Mouse (Mus musculus): ENCODE results near the gene S100a7a.

S100a7a gene

DNA sequence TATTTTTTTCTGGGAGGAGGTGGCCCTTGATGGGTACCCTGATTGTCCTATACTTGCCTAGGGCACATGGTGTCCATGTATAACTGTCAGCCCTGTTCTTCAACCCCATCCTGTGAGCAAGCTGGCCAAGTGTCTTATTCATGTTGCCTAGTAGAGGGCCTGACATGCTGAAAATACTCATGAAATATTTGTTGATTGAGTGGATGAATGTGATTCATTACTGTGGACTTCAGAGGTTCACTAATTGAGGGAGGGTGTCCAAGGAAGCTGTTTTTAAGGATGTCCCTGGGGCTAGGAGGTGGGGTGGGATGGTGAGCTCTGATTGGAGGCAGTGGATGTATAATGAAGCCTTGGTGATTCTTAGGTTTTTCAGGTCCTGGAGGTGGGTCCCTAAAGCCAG is at the start of gene S100a7a:
Gene S100a7a (plus strand): TSS at position 301 of the 400 bp plus-strand sequence.
- DNase-seq (ENCODE audit: low spot score in 2 of 2), result no peak

DNA sequence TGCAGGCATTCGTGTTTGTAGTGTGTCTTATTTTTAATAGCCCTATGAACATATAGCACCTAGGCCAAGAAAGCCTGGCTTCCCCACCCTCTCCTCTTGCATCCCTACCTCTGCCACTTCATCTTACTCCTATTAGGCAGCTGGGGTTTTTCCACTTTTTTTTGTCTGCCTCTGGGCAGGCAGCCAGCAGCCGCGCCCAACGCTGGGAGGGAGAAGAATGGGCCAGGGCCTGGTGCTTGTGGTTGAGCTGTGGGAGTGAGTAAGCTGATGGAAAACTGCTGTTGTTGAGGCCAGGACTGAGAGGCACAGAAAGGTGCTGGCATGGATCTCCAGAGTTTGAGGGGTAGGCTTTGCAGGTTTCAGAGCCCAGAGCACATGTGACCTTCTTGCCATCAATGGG is 49.4 kb upstream of the S100a7a start:
- DNase-seq (ENCODE audit: low spot score in 2 of 2), result no peak

DNA sequence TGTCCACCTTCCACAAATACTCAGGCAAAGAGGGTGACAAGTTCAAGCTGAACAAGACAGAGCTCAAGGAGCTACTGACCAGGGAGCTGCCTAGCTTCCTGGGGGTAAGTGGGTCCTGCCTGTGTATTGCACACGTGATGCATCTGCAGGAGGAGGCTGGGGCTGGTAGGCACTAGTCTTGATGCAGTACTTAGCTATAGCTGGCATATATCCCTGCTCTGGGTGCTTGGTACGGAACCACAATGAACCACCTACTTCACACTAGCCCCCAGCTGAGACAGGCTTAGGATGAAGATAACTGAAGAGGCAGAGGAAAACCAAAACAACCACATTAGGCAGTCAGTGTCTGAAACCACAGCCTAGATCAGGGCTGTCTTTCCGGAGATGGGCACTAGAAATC is 48.8 kb upstream of the S100a7a start:
- no peak for DNase-seq (ENCODE audit: low spot score in 2 of 2)

DNA sequence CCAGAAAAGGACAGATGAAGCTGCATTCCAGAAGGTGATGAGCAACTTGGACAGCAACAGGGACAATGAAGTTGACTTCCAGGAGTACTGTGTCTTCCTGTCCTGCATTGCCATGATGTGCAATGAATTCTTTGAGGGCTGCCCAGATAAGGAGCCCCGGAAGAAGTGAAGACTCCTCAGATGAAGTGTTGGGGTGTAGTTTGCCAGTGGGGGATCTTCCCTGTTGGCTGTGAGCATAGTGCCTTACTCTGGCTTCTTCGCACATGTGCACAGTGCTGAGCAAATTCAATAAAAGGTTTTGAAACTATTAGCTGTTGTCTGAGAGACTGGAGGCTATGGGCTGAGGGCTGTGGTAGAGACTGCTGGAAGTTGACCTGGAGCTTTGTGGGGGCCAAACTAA is 48.1 kb upstream of the S100a7a start:
- no peak for DNase-seq (ENCODE audit: low spot score in 2 of 2)

DNA sequence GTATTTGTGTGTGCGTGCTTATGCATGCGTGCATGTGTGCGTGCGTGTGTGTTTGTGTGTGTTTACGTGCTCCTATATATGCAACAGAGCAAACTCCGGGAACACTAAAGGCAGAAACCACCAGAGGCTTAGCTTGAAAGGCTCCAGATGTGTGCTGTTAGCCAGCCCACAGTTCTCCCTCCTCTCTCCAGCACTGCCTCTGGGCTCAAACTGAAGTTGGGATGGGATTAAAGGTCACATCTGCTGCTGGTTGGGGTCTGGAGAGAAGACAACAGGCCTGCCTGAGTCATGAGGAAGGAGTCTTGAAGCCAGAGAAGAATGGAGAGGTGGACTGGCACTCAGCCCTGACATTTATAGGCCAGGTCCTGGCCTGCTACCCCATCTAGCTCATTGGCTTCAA is 47.6 kb upstream of the S100a7a start:
- DNase-seq (ENCODE audit: low spot score in 2 of 2), result no peak

DNA sequence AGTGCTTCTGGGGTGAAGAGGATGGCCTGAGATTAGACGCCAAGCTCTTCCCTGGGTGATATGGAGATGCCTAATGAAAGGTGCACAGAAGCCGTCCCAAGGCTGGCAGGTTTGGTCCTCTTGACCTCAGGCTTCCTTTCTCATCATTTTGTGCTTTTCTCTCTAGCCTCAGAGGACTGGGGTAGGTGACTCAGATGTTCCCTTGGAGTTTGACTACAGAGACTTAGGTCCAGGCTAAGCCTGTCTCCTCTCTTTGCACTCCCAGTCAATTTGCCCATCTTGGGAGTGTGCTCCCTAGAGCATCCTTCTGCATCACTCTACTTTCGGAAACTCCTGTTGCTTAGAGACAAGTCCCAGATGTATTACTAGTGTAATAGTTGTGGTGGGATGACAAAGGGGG is 46.5 kb upstream of the S100a7a start:
- DNase-seq (ENCODE audit: low spot score in 2 of 2), result no peak

DNA sequence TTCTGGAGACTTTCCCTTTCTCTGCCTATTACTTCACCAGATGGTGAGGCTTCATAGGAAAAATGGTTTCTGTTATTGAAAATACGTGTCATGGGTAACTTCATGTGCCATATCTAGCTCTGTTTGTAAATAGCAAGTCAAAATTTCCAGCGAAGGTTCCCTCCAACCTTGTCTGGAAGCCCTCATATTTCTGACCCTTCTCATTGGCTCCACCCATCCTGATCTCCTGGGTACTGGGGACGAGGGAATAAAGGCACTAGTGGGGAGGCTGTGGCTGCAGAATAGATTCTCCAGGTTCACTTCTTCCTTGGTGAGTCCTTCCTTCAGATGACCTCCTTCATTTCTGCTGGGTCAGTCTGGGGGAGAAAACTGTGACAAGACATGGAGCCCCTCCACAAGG is 45.6 kb upstream of the S100a7a start, which contains the start of gene S100a5:
Gene S100a5 (plus strand): TSS at position 301 of the 400 bp plus-strand sequence.
- no peak for DNase-seq (ENCODE audit: low spot score in 2 of 2)

DNA sequence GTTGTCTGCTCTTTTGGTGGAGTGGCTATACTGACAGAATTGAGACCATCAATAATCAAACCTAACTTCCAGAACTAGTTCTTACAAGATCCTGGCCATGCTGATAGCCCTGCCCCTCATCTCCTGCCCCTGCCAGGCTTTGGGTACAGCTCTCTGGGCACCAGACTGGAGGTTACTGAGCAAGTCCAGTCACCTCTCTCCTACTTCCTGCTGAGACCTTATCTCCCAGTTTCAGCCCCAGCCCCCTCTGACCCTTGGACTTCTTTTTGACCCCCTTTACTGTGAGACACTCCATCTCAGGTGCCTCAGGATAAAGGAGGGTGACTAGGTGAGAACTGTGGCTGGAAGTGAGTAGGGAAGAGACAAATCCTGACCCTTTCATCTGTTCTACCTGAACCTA is 44.7 kb upstream of the S100a7a start:
- no peak for DNase-seq (ENCODE audit: low spot score in 2 of 2)

DNA sequence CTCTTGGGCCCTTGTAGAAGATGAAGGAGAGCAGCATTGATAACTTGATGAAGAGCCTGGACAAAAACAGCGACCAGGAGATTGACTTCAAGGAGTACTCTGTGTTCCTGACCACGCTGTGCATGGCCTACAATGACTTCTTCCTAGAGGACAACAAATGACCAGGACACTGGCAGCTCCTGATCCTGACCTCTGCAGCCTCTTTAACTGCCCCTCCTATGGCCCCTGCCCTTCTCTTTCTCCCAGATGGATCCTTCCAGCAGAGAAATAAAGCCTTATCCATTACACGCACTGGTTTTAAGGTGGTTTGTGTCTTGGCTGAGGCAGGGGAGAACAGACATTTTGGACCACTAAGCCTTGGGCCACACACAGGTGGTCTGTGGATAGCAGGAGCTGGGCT is 42.3 kb upstream of the S100a7a start:
- DNase-seq (ENCODE audit: low spot score in 2 of 2), result no peak

DNA sequence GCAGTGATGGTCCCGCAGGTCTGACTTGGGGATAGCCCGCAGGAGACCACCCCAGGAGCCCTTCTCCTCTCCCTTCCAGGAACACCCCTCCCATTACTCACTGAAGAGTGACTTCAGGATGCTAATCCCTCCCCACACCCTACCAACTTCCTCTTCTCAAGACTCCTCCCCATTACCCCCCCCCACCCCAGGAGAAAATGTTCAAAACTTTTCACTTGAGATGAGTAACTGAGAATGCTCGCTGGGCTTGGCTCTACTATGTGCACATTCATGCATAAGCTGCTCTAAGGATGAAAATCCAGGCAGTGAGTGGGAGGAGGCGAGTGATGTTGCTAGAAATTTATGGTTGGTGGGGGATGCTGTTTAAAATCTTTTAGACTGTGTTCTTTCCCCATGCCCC is 41.8 kb upstream of the S100a7a start:
- no peak for DNase-seq (ENCODE audit: low spot score in 2 of 2)

DNA sequence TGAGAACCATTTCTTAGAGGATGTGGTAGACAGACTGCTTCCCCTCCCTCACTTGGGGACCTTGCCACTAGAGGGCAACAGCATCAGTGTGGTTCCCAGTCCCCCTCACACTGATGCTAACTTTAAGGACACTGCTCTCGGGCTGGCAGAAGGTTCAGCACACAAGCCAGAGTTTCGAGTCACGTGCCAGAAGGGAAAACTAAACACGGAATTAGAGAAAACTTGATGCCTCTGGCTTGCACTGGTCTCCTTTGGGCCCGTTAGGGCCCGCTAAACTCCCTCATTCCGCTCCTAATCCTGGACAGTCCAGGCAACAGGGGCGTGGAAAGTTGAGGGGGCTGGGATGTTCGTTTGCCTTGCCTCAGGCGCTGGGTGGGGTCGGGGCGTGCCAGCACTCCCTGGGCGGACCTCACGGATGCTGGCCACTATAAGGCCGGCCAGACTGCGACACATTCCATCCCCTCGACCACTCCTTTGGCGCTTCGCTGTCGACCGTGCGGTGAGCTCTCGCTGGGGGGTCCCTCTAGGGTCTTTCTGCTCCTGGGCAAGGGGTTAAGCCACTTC is 41.0 kb upstream of the S100a7a start, which contains the start of gene S100a6:
Gene S100a6 (plus strand): TSS at position 155 of the 564 bp plus-strand sequence.
- DNase-seq (ENCODE audit: low spot score in 2 of 2), result peak; percentile 76 to 83

DNA sequence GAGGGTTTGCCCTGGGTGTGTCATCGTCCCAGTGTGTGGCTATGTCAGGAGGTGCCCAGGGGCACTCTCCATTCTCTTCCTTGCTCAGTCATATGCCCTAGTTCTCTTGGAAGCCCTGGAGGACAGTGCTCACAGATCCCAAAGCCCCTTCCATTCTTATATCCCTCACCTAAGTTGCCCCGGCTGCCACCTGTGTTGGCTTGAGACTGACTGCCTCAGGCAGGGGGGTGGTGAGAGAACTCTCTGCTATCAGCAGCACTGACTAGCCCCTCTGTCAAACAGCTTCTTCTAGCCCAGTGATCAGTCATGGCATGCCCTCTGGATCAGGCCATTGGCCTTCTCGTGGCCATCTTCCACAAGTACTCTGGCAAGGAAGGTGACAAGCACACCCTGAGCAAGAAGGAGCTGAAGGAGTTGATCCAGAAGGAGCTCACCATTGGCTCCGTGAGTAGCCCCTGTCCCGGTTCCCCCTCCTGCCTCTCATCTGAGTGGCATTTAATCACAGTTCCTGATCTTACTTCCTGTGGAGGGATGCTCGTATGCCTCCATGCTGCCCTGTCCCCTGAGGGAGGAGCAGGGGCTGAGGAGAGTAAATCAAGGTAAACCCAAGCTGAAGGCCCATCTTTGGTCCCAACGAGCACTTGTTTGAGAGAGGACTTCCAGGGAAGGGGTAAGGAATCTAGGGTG is 40.2 kb upstream of the S100a7a start:
- DNase-seq (ENCODE audit: low spot score in 2 of 2), result no peak

DNA sequence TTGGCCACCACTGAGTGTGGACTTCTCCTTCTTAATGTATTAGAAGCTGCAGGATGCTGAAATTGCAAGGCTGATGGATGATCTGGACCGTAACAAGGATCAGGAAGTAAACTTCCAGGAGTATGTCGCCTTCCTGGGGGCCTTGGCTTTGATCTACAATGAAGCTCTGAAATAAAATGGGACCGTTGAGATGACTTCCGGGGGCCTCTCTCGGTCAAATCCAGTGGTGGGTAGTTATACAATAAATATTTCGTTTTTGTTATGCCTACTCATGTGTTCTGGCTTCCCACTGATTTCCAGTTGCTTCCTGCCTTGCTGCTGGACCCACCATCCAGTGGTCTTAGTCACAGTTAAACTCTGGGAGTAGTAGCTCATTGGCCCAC is 39.7 kb upstream of the S100a7a start:
- DNase-seq (ENCODE audit: low spot score in 2 of 2), result no peak

DNA sequence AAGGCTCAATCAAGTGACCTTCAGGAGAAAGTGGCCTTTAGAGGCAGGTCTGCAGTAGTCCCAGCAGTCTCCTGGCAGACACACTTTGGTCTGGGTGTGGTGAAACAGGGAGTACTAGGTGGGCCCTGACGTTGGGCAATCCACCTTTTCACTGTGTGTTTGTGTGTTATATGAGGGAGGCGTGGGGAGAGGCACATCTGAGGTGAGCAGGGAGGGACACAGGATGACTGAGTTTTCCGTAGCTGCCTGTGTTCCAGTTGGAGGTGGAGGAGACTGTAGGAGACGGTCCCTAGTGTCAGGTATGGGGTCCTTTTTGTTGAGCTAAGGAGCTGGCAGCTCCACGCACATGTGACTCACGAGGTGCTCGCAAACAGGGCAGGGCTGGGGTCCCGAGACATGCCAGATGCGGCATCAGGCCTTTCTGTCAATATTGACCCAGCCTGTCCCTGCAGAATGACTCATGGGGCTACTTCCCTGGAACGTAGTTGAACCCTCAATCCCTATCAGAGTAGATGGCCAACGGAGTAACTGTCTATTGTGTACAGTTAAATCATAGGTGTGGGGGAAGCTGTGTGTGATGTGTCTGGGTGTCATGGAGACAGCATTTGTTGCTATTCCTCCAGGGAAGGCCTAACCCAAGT is 39.1 kb upstream of the S100a7a start:
- DNase-seq (ENCODE audit: low spot score in 2 of 2), result no peak

DNA sequence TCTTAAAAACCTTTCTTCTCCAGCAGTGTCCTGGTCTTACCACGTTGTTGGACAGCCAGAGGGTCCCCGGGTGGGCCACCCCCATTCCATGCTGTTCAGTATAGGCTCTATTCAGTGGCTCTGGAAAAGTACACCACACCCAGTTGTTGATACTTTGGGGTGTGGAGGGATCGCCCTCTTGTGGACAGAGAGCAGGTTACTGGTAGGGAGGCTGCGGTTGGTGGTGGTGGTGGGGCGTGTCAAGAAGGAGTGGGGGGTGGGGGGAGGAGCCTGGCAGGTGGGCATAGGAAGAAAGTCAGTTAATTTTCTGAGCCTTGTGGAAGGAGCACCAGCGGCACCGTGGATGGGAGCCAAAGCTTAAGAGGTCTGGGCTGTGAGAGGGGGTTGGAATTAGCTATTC is 38.4 kb upstream of the S100a7a start:
- peak; percentile 76 to 82 for DNase-seq (ENCODE audit: low spot score in 2 of 2)

DNA sequence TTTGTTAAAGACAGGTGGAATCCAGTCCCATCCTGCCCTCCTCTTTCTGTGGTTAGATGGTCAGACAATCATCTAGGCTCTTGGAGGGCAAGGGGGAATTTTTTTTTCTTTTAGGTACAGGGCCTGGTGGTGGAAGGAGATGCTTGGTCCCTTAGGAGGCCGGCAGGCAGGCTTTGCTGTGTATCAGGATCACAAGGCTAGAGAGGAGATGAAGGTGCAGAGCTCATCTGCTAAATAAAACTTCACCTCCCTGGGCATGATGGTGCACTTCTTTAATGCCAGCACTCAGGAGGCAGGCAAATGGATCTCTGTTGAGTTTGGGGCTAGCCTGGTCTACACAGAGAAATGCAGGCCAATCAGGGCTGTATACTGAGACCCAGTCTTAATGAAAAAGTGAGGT is 37.9 kb upstream of the S100a7a start:
- DNase-seq (ENCODE audit: low spot score in 2 of 2), result no peak

DNA sequence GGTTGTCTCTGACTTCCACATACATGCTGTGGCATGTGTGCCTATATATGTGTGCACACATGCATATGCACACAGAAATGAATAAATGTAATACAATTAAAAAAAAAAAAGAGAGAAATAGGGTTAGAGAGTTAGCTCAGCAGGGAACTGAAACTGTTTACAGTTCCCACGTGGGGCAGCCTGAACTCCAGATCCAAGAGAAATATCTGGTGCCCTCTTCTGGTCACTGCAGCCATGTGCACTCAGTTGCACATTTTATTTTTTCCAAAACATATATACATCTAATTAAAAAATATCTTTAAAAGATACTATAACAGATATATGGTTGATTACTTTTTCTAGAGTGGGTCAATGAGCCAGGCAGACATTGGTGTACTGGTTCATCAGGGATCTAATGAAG is 36.2 kb upstream of the S100a7a start:
- no peak for DNase-seq (ENCODE audit: low spot score in 2 of 2)

DNA sequence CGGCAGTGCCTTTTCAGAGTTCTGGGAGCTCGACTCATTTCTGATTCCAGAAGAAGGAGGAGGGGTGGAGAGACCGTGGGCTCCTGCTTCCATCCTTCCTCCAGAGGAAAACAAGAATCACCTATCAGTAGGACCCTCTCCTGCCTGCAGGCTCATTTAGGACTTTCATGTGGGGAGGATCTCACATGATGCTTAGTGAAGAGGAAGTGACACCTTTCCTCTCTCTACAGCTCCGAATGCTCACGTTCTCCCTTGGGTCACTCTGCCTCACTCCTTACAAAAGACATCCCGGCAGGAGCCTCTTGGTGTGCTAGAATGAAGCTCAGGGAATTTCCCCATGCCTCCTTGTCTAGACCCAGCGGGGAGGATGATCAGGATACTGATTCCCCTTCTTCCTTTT is 32.3 kb upstream of the S100a7a start:
- DNase-seq (ENCODE audit: low spot score in 2 of 2), result no peak

DNA sequence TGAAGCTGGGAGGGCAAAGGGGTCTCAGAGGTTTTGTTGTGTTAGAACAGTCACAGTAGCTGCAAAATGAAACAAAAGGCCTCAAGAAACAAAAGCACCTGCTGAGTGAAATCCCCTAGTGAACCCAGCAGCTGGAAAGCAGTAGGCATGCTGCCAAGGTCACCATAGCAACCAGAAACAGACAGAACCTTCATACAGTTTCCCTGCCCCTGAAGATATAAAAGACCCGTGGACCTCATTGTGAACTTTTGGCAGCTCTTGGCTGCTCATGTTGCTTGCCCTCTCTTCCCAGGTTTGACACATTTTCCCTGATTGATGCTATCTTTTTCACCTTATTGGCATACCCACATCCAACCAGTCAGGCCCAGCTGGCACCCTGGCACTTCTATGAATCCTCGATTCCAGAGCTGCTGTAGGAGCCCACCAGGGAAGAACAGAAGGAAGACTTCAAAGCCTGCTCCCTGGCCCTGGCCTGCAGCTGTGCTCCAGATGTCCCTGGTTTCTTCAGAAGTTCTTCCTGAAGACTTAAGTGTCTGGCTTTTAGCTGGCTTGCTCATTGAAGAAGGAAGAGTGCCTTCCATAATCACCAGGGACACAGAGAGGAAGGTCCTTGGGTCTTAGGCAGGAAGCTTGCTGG is 30.3 kb upstream of the S100a7a start:
- DNase-seq (ENCODE audit: low spot score in 2 of 2), result peak in 1 of 2 experiments; percentile 43

DNA sequence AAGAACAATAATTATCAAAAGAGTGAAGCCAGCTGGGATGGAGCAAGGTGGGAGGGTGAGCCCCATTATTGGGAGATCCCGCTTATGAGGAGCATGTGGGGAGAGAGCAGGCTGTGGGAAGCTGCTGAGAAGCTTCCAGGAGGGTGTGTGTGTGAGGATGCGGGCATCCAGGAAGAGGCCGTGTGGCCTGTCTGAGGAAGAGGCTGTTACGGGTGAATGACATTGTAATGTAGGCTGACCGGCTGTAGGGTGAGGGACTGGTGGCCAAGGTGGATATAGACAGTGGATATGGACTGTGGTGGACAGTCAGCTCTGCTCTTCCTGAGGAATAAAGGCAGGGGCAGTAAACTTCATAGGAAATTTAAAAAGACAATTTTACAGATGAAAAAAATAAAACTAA is 28.3 kb upstream of the S100a7a start:
- DNase-seq (ENCODE audit: low spot score in 2 of 2), result no peak

DNA sequence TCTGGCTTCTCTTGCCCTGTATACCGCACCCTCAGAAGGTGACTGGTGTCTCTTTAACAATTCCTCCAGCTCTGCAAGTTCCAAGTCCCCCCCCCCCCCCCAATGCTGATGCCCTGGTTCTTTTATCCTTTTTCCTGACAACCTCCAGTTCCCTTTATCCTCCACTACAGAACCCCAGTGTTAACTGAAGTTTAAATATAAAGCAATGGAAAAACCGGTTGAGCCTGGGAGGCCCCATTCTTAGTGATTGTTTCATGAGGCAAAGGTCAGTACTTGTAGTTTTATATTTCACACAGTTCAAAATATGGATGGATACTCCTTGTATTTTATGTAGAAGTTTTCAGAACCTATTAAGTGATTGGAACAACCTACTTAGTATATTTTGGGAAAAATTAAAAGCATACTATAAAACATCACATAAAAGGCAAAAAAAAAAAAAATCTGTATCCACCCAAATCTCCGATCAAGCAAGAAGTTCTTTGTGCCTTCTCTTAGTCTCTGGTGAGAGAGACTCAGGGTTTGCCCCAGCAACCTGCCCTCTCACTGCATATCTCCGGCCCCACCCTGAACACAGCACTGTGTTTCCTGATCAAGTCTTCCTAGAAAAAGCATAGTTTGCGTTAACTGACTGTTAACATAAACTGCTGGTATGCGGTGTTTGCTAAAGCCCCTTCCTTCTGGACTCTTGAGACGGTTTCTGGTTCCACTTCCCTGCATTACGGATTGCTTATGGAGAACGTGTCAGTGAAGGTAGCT is 27.4 kb upstream of the S100a7a start:
- DNase-seq (ENCODE audit: low spot score in 2 of 2), result no peak

DNA sequence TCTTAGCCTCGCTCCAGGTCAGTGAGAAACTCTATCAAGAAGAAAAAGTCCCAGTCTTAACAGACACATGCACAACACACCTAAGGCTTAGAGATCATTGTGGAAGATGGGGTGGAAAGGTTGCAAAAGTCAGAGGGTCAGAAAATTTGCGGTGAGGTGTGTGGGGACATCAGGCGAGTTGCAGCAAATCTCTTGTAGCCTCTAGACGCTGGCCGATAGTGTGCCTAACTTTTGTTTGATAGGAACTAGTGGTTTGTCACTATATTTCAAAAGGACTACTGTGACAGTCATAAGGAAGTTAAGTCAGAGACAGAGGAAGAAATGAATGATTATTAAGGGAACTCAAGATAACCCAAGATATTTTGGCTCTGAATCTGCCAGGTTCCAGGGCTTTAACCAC is 26.5 kb upstream of the S100a7a start:
- DNase-seq (ENCODE audit: low spot score in 2 of 2), result no peak

Data from thymus, postnatal 10 days (tissue).